Mouse (Mus musculus) heart, adult 2 months (tissue): ENCODE data around the gene Psg20.
"Not testable (repeated sequence)": the region's sequence is repeated elsewhere in the genome, so short reads cannot be mapped to it uniquely, and the experiment has no call there.

Source experiments
- CTCF ChIP-seq: fragments of 200-600 bp; IDR thresholded peaks from 2 replicates; pipeline ENCODE4 v1.8.1; 2022; ENCODE audit warnings: antibody characterized with exemption, mild to moderate bottlenecking, moderate library complexity
- EP300 ChIP-seq: fragments of 200-500 bp; IDR thresholded peaks from 2 replicates; pipeline ENCODE4 v1.6.1; 2011; ENCODE audit warnings: low read depth, low read length, control low read depth; ENCODE audit not compliant: insufficient read depth
- POLR2A ChIP-seq: fragments of 200-500 bp; IDR thresholded peaks from 2 replicates; pipeline ENCODE4 v1.6.1; 2011; ENCODE audit warnings: mild to moderate bottlenecking, low read depth, low read length, control low read depth; ENCODE audit not compliant: insufficient read depth

DNA sequence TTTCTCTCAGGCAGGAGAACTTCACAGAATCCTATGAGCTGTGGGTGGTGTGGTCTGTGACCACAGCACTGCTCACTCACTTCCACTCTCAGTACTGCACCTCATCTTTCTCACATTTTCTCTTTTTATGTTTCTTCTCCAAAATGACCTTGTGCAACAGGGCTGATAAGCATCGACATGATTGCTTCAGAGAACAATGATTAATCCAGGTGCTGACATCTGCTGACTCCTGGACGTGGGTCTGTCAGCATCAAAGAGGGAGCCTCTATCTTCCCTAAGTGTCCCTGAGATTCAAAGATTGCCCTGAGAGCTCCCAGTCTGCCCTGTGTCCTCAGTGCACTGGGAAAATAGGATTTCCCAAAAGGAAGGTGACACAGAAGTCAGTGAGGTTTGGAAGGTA lies 29.4 kb downstream of the Psg20 start, which contains the start of gene Psg21:
- not testable (repeated sequence) for TF ChIP-seq CTCF, POLR2A, EP300
